Mouse (Mus musculus): ENCODE results near the gene Pex26. TPM values are rescaled to one million over a fixed set of nuclear protein-coding genes. Genes with fewer than 3 reads are reported as not detected.

The Pex26 gene
- polyA plus RNA-seq, 1 experiment = 2.7 TPM

GRCm38 (mm10) chr6:121210149-121210925, 26.9 kb downstream of the Pex26 start, which contains the start of gene Tuba8:
Tuba8 (plus strand) TSS chr6:121210696.
- H3K4me3 ChIP-seq (ENCODE audit: insufficient read depth, poor library complexity, severe bottlenecking) = no peak within 1 kb of the TSS

GRCm38 (mm10) chr6:121210926-121211289, 27.4 kb downstream of the Pex26 start:
- no peaks in the 10 kb centered on the region for H3K79me2 ChIP-seq (ENCODE audit: control insufficient read depth, insufficient read depth)
- no peak overlapping the region for H3ac ChIP-seq (ENCODE audit: control insufficient read depth, insufficient read length, low read depth)
- H3K27me3 ChIP-seq (ENCODE audit: control insufficient read depth, insufficient read depth, insufficient read length) = peaks cover 21% of the 10 kb centered on the region
- H3K79me3 ChIP-seq (ENCODE audit: low read depth) = no peaks in the 10 kb centered on the region
- H3K4me3 ChIP-seq (ENCODE audit: insufficient read depth, poor library complexity, severe bottlenecking) = no peak overlapping the region
- no peak for TF ChIP-seq CTCF (IDR thresholded peaks at IDR 0.05; ENCODE audit: control insufficient read depth, insufficient read depth, insufficient read length)
- TF ChIP-seq FOSL1 (IDR thresholded peaks at IDR 0.05; ENCODE audit: insufficient read depth, low read length, poor library complexity, severe bottlenecking) = no peak
- TF ChIP-seq MYOG (IDR thresholded peaks at IDR 0.05; ENCODE audit: control insufficient read depth, extremely low read depth, insufficient read length) = no peak
- TF ChIP-seq MYOD1 (IDR thresholded peaks at IDR 0.05; ENCODE audit: control insufficient read depth, insufficient read length, low read depth) = no peak
- TF ChIP-seq CEBPB (IDR thresholded peaks at IDR 0.05; ENCODE audit: low read depth) = no peak
- TF ChIP-seq MAX (IDR thresholded peaks at IDR 0.05) = no peak
- no peak for TF ChIP-seq USF1 (IDR thresholded peaks at IDR 0.05; ENCODE audit: low read depth)
- no peaks in the 10 kb centered on the region for H3K36me3 ChIP-seq (ENCODE audit: control insufficient read depth, insufficient read depth)

More at GRCm38 (mm10) chr6:121210149-121210925, 26.9 kb downstream of the Pex26 start, which contains the start of gene Tuba8:
- Histone ChIP-seq H3K27me3 (ENCODE audit: control insufficient read depth, insufficient read depth, insufficient read length) (peaks cover 21% of the 10 kb centered on the region), H3K79me3 (ENCODE audit: low read depth) (no peaks in the 10 kb centered on the region), H3ac (ENCODE audit: control insufficient read depth, insufficient read length, low read depth) (no peak within 1 kb of the TSS), H3K79me2 (ENCODE audit: control insufficient read depth, insufficient read depth) (no peaks in the 10 kb centered on the region), H3K36me3 (ENCODE audit: control insufficient read depth, insufficient read depth) (no peaks in the 10 kb centered on the region)
- no peak for TF ChIP-seq MYOG (IDR thresholded peaks at IDR 0.05; ENCODE audit: control insufficient read depth, extremely low read depth, insufficient read length)
- no peak for TF ChIP-seq CTCF (IDR thresholded peaks at IDR 0.05; ENCODE audit: control insufficient read depth, insufficient read depth, insufficient read length)
- no peak for TF ChIP-seq FOSL1 (IDR thresholded peaks at IDR 0.05; ENCODE audit: insufficient read depth, low read length, poor library complexity, severe bottlenecking)
- TF ChIP-seq MYOD1 (IDR thresholded peaks at IDR 0.05; ENCODE audit: control insufficient read depth, insufficient read length, low read depth) = no peak
- no peak for TF ChIP-seq CEBPB (IDR thresholded peaks at IDR 0.05; ENCODE audit: low read depth)
- TF ChIP-seq USF1 (IDR thresholded peaks at IDR 0.05; ENCODE audit: low read depth) = no peak
- no peak for TF ChIP-seq MAX (IDR thresholded peaks at IDR 0.05)

- Histone ChIP-seq H3K4me3 (ENCODE audit: insufficient read depth, poor library complexity, severe bottlenecking) (no peak overlapping the region), H3K27me3 (ENCODE audit: control insufficient read depth, insufficient read depth, insufficient read length) (peaks cover 21% of the 10 kb centered on the region), H3K79me2 (ENCODE audit: control insufficient read depth, insufficient read depth) (no peaks in the 10 kb centered on the region), H3ac (ENCODE audit: control insufficient read depth, insufficient read length, low read depth) (no peak overlapping the region), H3K36me3 (ENCODE audit: control insufficient read depth, insufficient read depth) (no peaks in the 10 kb centered on the region), H3K79me3 (ENCODE audit: low read depth) (no peaks in the 10 kb centered on the region)
- no peak for TF ChIP-seq MAX (IDR thresholded peaks at IDR 0.05)
- TF ChIP-seq MYOG (IDR thresholded peaks at IDR 0.05; ENCODE audit: control insufficient read depth, extremely low read depth, insufficient read length) = no peak
- no peak for TF ChIP-seq USF1 (IDR thresholded peaks at IDR 0.05; ENCODE audit: low read depth)
- no peak for TF ChIP-seq CTCF (IDR thresholded peaks at IDR 0.05; ENCODE audit: control insufficient read depth, insufficient read depth, insufficient read length)
These were observed 28.3 kb downstream of the Pex26 start for GRCm38 (mm10) chr6:121211743-121212142.

GRCm38 (mm10) chr6:121212988-121213387, 29.5 kb downstream of the Pex26 start:
- Histone ChIP-seq H3ac (ENCODE audit: control insufficient read depth, insufficient read length, low read depth) (no peak overlapping the region), H3K79me2 (ENCODE audit: control insufficient read depth, insufficient read depth) (no peaks in the 10 kb centered on the region), H3K79me3 (ENCODE audit: low read depth) (no peaks in the 10 kb centered on the region), H3K4me3 (ENCODE audit: insufficient read depth, poor library complexity, severe bottlenecking) (no peak overlapping the region), H3K27me3 (ENCODE audit: control insufficient read depth, insufficient read depth, insufficient read length) (peaks cover 21% of the 10 kb centered on the region), H3K36me3 (ENCODE audit: control insufficient read depth, insufficient read depth) (no peaks in the 10 kb centered on the region)
- TF ChIP-seq USF1 (IDR thresholded peaks at IDR 0.05; ENCODE audit: low read depth) = no peak
- no peak for TF ChIP-seq CEBPB (IDR thresholded peaks at IDR 0.05; ENCODE audit: low read depth)
- no peak for TF ChIP-seq MYOG (IDR thresholded peaks at IDR 0.05; ENCODE audit: control insufficient read depth, extremely low read depth, insufficient read length)
- TF ChIP-seq MAX (IDR thresholded peaks at IDR 0.05) = no peak
- no peak for TF ChIP-seq CTCF (IDR thresholded peaks at IDR 0.05; ENCODE audit: control insufficient read depth, insufficient read depth, insufficient read length)
- no peak for TF ChIP-seq FOSL1 (IDR thresholded peaks at IDR 0.05; ENCODE audit: insufficient read depth, low read length, poor library complexity, severe bottlenecking)
- TF ChIP-seq MYOD1 (IDR thresholded peaks at IDR 0.05; ENCODE audit: control insufficient read depth, insufficient read length, low read depth) = no peak

- TF ChIP-seq CTCF (IDR thresholded peaks at IDR 0.05; ENCODE audit: control insufficient read depth, insufficient read depth, insufficient read length) (no peak), MYOG (IDR thresholded peaks at IDR 0.05; ENCODE audit: control insufficient read depth, extremely low read depth, insufficient read length) (no peak), CEBPB (IDR thresholded peaks at IDR 0.05; ENCODE audit: low read depth) (no peak), MAX (IDR thresholded peaks at IDR 0.05) (no peak), MYOD1 (IDR thresholded peaks at IDR 0.05; ENCODE audit: control insufficient read depth, insufficient read length, low read depth) (no peak), USF1 (IDR thresholded peaks at IDR 0.05; ENCODE audit: low read depth) (no peak), FOSL1 (IDR thresholded peaks at IDR 0.05; ENCODE audit: insufficient read depth, low read length, poor library complexity, severe bottlenecking) (no peak)
- H3K4me3 ChIP-seq (ENCODE audit: insufficient read depth, poor library complexity, severe bottlenecking) = no peak overlapping the region
- H3ac ChIP-seq (ENCODE audit: control insufficient read depth, insufficient read length, low read depth) = no peak overlapping the region
- H3K27me3 ChIP-seq (ENCODE audit: control insufficient read depth, insufficient read depth, insufficient read length) = peaks cover 21% of the 10 kb centered on the region
- H3K79me3 ChIP-seq (ENCODE audit: low read depth) = no peaks in the 10 kb centered on the region
- no peaks in the 10 kb centered on the region for H3K36me3 ChIP-seq (ENCODE audit: control insufficient read depth, insufficient read depth)
- H3K79me2 ChIP-seq (ENCODE audit: control insufficient read depth, insufficient read depth) = no peaks in the 10 kb centered on the region
These were observed 30.8 kb downstream of the Pex26 start for GRCm38 (mm10) chr6:121214221-121214620.

Measured in C2C12 (cell line).